In the genomic region with DNA sequence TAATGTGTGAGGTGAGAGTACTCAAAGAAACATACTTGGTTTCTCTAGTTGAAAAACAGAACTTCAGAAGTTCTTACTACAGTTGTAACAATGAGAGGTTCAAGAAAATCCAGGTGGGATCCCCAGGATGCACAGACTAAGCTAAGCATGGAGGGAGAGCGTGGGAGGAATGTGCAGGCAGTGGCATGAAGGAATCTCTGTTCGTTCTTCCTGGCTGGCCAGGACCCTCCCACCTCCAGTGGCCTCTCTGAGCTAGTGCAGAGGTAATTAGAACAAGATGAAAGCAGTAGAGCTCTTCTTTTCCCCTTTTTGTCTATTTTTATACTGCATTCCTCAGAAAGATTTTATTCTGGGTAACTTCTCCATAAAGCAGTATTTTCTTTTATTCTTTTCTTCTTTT, we compare ENCODE assay signal across 26 mouse cellular contexts.
DNase-seq lines count a peak whose midpoint lies in the region; ATAC-seq and TF ChIP-seq lines count a peak whose summit lies in the region.
"Had no signal": no experiment of that assay in that cellular context is flagged by ENCODE, and none has a peak within 500 bp of the region (broad histone marks: within the 10 kb centered on the region; RNA-seq: fewer than 3 reads in every experiment).

No protein-coding gene starts in this region.

- H3K4me2 ChIP-seq in kidney, embryonic 14.5 days (replicated peaks; ENCODE audit: low read depth, low read length): no peak overlapping the region
- no peak overlapping the region for H3K4me2 ChIP-seq in kidney, postnatal 0 days (ENCODE audit: low read length)
- H3K4me2 ChIP-seq: embryonic facial prominence, embryonic 13.5 days; forebrain, embryonic 12.5 days; forebrain, embryonic 15.5 days; heart, embryonic 12.5 days; heart, embryonic 15.5 days; hindbrain, embryonic 13.5 days had no signal

- H3K27me3 ChIP-seq in kidney, embryonic 14.5 days (ENCODE audit: control insufficient read depth, insufficient read depth, low read length): no peaks in the 10 kb centered on the region
- no peaks in the 10 kb centered on the region for H3K27me3 ChIP-seq in kidney, postnatal 0 days (ENCODE audit: insufficient read depth, low read length)
- H3K27me3 ChIP-seq: embryonic facial prominence, embryonic 13.5 days; forebrain, embryonic 12.5 days; forebrain, embryonic 15.5 days; heart, embryonic 12.5 days; heart, embryonic 15.5 days; hindbrain, embryonic 13.5 days had no signal

- peak; percentile 87 for ATAC-seq in kidney, embryonic 14.5 days (ENCODE audit: low FRiP score, low TSS enrichment)
- no peak for ATAC-seq in kidney, postnatal 0 days (replicated peaks; ENCODE audit: low FRiP score, low read depth)
- ATAC-seq: activated CD4-positive, CD25-positive, alpha-beta regulatory T cell, adult 4 months; forebrain, embryonic 15.5 days; hindbrain, embryonic 16.5 days had no signal

- no peaks in the 10 kb centered on the region for H3K36me3 ChIP-seq in kidney, embryonic 14.5 days (ENCODE audit: control insufficient read depth, insufficient read depth, low read length)
- no peaks in the 10 kb centered on the region for H3K36me3 ChIP-seq in kidney, postnatal 0 days (ENCODE audit: insufficient read depth, low read length)
- H3K36me3 ChIP-seq: embryonic facial prominence, embryonic 13.5 days; forebrain, embryonic 12.5 days; forebrain, embryonic 15.5 days; heart, embryonic 12.5 days; heart, embryonic 15.5 days; hindbrain, embryonic 10.5 days; hindbrain, embryonic 13.5 days had no signal

- H3K4me3 ChIP-seq in kidney, embryonic 14.5 days (ENCODE audit: low read length): no peak overlapping the region
- no peak overlapping the region for H3K4me3 ChIP-seq in kidney, postnatal 0 days (replicated peaks; ENCODE audit: low read depth, low read length)
- H3K4me3 ChIP-seq: embryonic facial prominence, embryonic 13.5 days; erythroblast, embryonic 14.5 days; forebrain, embryonic 12.5 days; forebrain, embryonic 15.5 days; heart, embryonic 12.5 days; heart, embryonic 15.5 days; hindbrain, embryonic 10.5 days; hindbrain, embryonic 13.5 days had no signal

- no peak overlapping the region for H3K9ac ChIP-seq in kidney, embryonic 14.5 days (ENCODE audit: low read depth, low read length)
- H3K9ac ChIP-seq in kidney, postnatal 0 days (ENCODE audit: low read depth, low read length): no peak overlapping the region
- H3K9ac ChIP-seq: embryonic facial prominence, embryonic 13.5 days; forebrain, embryonic 12.5 days; forebrain, embryonic 15.5 days; heart, embryonic 12.5 days; heart, embryonic 15.5 days; hindbrain, embryonic 13.5 days had no signal

- WGBS in kidney, embryonic 14.5 days: 24% methylated on average over 2 of the region's 2 CpGs
- 19% methylated on average over 2 of the region's 2 CpGs for WGBS in kidney, postnatal 0 days

- no peak for TF ChIP-seq CTCF in kidney, postnatal 0 days (IDR thresholded peaks at IDR 0.05; ENCODE audit: low read depth)

- peak; percentile 5 for DNase-seq in embryo, embryonic 10 days (ENCODE audit: low spot score)
- DNase-seq in embryo, embryonic 9.5 days (ENCODE audit: extremely low spot score): no peak
- no peak for DNase-seq in kidney, adult 8-10 months
- DNase-seq in kidney, postnatal 0 days (ENCODE audit: low spot score): peak; percentile 40
- DNase-seq in kidney, postnatal 10 days: no peak
- DNase-seq: adrenal gland, adult 8-10 months; adrenal gland, postnatal 25 days; cerebellum, adult 11-12 months; cerebellum, adult 8-10 months; cerebellum, postnatal 10 days; cerebellum, postnatal 36 days; gastrocnemius, postnatal 25 days; heart, adult 18-20 months; heart, postnatal 10 days; heart, postnatal 36 days had no signal

- no peaks in the 10 kb centered on the region for H3K9me3 ChIP-seq in kidney, embryonic 14.5 days (ENCODE audit: control insufficient read depth, low read length)
- no peaks in the 10 kb centered on the region for H3K9me3 ChIP-seq in kidney, postnatal 0 days (replicated peaks; ENCODE audit: low read length)
- H3K9me3 ChIP-seq: embryonic facial prominence, embryonic 13.5 days; forebrain, embryonic 12.5 days; forebrain, embryonic 15.5 days; heart, embryonic 12.5 days; heart, embryonic 15.5 days; hindbrain, embryonic 10.5 days; hindbrain, embryonic 13.5 days had no signal

- no peaks in the 10 kb centered on the region for H3K4me1 ChIP-seq in kidney, embryonic 14.5 days (ENCODE audit: control insufficient read depth, insufficient read depth, low read length)
- no peaks in the 10 kb centered on the region for H3K4me1 ChIP-seq in kidney, postnatal 0 days (replicated peaks; ENCODE audit: insufficient read depth, low read length)
- H3K4me1 ChIP-seq: embryonic facial prominence, embryonic 13.5 days; forebrain, embryonic 12.5 days; forebrain, embryonic 15.5 days; heart, embryonic 12.5 days; heart, embryonic 15.5 days; hindbrain, embryonic 10.5 days; hindbrain, embryonic 13.5 days had no signal

- no peak overlapping the region for H3K27ac ChIP-seq in kidney, embryonic 14.5 days (ENCODE audit: low read depth, low read length)
- no peak overlapping the region for H3K27ac ChIP-seq in kidney, postnatal 0 days
- H3K27ac ChIP-seq: embryonic facial prominence, embryonic 13.5 days; forebrain, embryonic 12.5 days; forebrain, embryonic 15.5 days; heart, embryonic 15.5 days; hindbrain, embryonic 10.5 days; hindbrain, embryonic 13.5 days had no signal

Comparison
In these comparisons a context has a peak if more than half of its experiments do, and no peak if none do; other contexts are left out.
1. DNase-seq: peak in embryo, embryonic 10 days (single experiment) and kidney, postnatal 0 days (single experiment); none in embryo, embryonic 9.5 days (single experiment), kidney, adult 8-10 months (0 of 2) and kidney, postnatal 10 days (single experiment).